Mouse (Mus musculus) adrenal gland, adult 10 weeks (tissue): Measurements from ENCODE around the gene Kif4. TPM values are rescaled to one million over a fixed set of nuclear protein-coding genes. Genes with fewer than 3 reads are reported as not detected.

Source experiments
- polyA plus RNA-seq: library from polyadenylated mRNA; stranded (reverse); fragments of 350-450 nt; fragmentation: Illumina TruSeq; extraction: RNeasy Lipid Tissue Mini Kit (QIAGEN cat#74804); gene quantifications from one replicate; pipeline ENCODE4 v1.2.3, GENCODE M21; 2014; ENCODE audit warnings: low read depth, low replicate concordance

Gene Kif4
- polyA plus RNA-seq: 1.9 TPM

GRCm38 (mm10) chrX:100625546-100625801 lies at the start of gene Kif4:
Kif4 (plus strand) TSS chrX:100625737.

GRCm38 (mm10) chrX:100594791-100595190 lies 30.7 kb upstream of the Kif4 start, which contains the start of gene P2ry4:
P2ry4 (minus strand) TSS chrX:100594869.

GRCm38 (mm10) chrX:100605314-100605713 lies 20.2 kb upstream of the Kif4 start, which contains the start of gene Arr3:
Arr3 (plus strand) TSS chrX:100605497.

GRCm38 (mm10) chrX:100625802-100626793 lies 561 bp downstream of the Kif4 start, which contains the start of gene Pdzd11:
Pdzd11 (minus strand) TSS chrX:100626568.

GRCm38 (mm10) chrX:100729665-100730188 lies 104.2 kb downstream of the Kif4 start, which contains the start of gene Gdpd2:
Gdpd2 (plus strand) TSS chrX:100729873.

GRCm38 (mm10) chrX:100767181-100767884 lies 141.8 kb downstream of the Kif4 start, which contains the start of gene Dlg3:
Dlg3 (plus strand) TSS chrX:100767722.

Other genes starting within 250 kb of the Kif4 start
- not detected for gene Otud6a, start 196.7 kb upstream of the Kif4 start, polyA plus RNA-seq
- not detected for gene Awat2, start 183.0 kb upstream of the Kif4 start, polyA plus RNA-seq
- 84.4 TPM for gene Igbp1, start 131.4 kb upstream of the Kif4 start, polyA plus RNA-seq
- not detected for gene Dgat2l6, start 100.9 kb upstream of the Kif4 start, polyA plus RNA-seq
- not detected for gene Awat1, start 53.5 kb upstream of the Kif4 start, polyA plus RNA-seq
- not detected for gene P2ry4, start 30.9 kb upstream of the Kif4 start, polyA plus RNA-seq
- not detected for gene Arr3, start 20.2 kb upstream of the Kif4 start, polyA plus RNA-seq
- 73.1 TPM for gene Pdzd11, start 831 bp downstream of the Kif4 start, polyA plus RNA-seq
- not detected for gene Gdpd2, start 104.1 kb downstream of the Kif4 start, polyA plus RNA-seq
- gene Dlg3, start 142.0 kb downstream of the Kif4 start, polyA plus RNA-seq: 57.3 TPM